Mouse (Mus musculus): Measurements from ENCODE around the gene Nmnat2.

Nmnat2 gene

GRCm38 (mm10) chr1:153095328-153095727 lies 140.5 kb downstream of the Nmnat2 start:
- no peak for DNase-seq

GRCm38 (mm10) chr1:153095826-153096727 lies 141.3 kb downstream of the Nmnat2 start:
- no peak for DNase-seq

DNA sequence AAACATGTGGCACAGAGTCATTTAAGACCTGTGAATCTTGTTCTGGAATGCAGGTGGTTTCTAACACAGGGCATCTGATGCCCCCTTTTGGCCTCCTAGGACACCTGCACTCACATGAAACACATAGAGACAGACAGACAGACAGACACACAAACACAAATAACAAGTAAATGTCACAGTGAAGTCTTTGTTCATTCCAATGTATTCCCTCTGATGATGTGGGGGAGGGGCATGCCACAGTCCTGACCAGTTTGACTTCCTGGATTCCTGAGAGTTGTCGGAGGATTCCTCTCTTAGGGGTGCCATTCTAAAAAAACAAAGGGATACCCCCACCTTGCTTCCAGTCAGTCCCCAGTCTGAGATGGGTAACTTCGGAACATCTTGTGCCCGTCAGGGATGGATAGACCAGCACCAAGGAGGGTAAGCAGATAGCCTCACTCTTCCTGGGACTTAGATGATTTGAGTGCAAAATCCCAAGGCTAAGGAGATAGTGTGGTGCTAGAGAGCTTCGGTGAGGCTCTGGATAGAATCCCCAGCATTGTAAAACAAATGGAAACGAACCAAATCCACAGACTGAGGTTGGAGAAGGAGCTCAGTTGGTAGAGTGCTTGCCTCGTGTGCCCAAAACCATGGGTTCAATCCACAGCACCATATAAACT lies 142.4 kb downstream of the Nmnat2 start:
- no peak for DNase-seq

DNA sequence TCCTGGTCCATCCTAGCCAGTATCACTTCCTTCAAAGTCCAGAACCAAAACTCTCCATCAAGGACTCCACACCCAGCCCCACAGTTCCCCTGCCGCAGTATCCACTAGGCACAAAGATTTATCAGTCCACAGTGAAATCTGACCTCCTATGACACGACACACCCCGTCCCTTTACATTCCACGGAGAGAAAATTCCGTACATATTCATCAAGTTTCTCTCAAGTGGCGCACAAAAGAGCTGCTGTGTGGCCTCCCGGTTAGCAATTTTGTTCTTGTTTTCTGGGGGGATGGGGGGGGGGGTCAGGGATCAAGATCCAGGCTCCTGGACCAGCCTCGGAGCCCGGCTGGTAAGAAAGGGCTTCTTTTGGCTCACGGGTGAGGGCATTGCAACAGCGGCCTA lies 143.8 kb downstream of the Nmnat2 start:
- DNase-seq = no peak

DNA sequence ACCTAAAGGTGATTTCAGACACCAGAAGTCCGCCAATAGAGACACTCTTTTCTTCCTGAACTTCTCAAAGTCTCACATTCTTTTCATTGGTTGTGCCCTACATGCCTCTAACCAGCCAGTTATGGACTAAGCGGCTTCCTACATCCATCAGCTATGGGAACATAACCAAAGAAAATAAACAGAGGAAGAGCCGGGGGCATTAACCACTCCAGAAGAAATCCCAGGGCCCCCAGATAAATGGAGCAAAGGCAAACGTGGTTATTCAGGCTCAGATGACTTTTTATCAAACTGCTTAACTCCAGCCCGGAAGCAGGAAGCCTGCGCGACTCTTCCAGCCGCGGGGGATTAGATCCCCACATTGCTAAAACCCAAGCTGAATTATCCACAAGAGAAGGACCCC lies 146.1 kb downstream of the Nmnat2 start:
- DNase-seq = no peak

- DNase-seq = no peak
These were observed 146.6 kb downstream of the Nmnat2 start for GRCm38 (mm10) chr1:153101327-153101880.

- no peak for DNase-seq
These were observed 147.7 kb downstream of the Nmnat2 start for GRCm38 (mm10) chr1:153102296-153103185.

- no peak for DNase-seq
These were observed 148.4 kb downstream of the Nmnat2 start for GRCm38 (mm10) chr1:153103186-153103554.

- DNase-seq = no peak
These were observed 150.0 kb downstream of the Nmnat2 start for GRCm38 (mm10) chr1:153104804-153105203.

DNA sequence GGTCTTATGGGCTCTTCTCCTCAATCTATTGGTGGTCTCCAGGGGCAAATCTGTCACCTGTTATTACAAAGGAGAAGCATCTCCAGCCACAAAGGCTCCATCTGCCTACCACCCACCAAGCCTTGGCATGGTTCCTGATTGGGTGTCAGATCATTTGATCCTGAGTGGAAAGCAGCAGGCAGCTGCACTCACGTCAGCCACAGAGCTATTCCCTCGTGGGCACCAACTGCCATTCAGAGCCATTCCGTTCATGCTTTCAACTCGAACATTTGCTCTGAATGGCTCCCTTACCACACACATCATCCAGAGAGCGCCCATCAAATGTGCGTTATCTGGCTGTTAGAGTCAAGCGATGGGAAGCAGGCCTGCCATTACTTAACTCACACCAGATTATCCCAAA lies 153.1 kb downstream of the Nmnat2 start:
- DNase-seq = peak; percentile 35

GRCm38 (mm10) chr1:153109346-153109745 lies 154.6 kb downstream of the Nmnat2 start:
- no peak for DNase-seq

DNA sequence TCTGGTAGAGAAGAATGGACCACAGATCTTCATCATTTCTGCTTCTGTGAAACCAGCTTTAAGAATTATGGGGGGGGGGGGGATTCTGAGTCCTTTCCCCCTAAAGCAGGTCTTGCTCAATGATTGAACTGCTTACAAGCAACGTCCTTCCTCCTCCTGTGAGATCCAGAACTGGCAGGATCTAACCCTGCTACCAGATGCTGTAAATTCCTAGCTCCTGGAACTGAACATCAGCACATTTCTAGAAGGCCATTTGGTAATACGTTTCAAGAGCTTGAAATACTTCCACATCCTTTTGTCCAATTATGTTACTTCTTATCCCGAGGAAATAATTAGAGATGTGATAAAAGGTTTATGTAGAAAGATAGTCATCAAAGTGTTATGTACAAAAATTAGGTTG lies 155.0 kb downstream of the Nmnat2 start:
- DNase-seq = no peak

DNA sequence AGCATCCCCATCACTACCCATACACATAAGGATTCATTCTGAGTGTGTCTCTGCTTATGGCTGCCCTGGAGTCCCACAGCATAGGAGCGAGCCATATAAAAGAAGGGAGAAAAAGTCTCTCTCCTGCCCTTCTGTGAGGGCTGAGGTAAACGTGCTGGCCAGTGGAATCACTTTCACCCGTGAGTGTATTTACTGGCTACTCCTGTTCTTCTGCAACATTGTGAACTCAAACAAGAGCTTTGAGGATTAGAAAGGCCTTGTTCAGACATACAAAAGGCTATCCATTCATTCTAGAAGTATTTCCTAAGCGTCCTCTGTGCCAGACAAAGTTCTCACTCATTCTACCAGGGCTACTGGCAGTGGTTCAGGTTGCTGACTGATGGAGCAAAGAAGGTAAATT lies 156.8 kb downstream of the Nmnat2 start:
- DNase-seq = no peak

GRCm38 (mm10) chr1:153115315-153115714 lies 160.5 kb downstream of the Nmnat2 start:
- DNase-seq = no peak

DNA sequence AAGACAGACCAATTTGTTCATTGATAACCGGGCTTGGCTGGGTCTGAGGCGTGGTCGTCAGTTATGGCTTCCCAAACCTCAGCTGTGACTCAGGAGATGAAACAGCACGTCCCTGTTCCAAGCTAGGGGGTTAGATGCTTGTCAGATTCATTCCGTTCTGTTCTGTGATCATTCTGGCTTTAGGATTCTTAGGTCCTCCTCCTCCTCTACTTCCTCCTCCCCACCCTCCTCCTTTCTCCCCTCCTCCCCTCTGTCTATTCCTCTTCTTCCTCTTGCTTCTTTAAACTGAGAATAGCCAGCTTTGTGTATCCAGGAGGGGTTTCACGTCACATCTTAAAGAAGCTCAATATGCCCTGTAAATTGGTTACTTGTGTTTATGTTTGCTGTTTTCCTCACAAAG lies 165.8 kb downstream of the Nmnat2 start:
- DNase-seq = no peak

- DNase-seq = no peak
These were observed 166.5 kb downstream of the Nmnat2 start for GRCm38 (mm10) chr1:153121320-153121719.

DNA sequence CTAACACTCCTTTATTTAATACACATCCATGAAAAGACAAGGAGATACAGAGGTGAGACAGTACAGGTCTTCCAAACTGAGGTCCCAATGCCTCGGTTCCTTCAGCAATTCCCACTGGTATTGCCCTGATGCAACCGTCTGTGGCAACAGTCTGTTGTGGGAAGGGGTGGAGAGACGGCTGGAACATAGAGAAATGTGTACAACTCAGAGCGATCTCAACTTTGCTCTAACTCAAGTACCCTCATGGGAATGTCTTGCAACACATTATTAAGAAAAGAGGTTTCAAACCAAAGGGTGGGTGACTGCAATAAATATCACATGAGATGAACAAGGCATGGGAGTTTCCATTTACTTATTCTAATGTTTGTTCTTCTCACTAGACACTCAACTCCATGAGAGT lies 168.0 kb downstream of the Nmnat2 start:
- no peak for DNase-seq

DNA sequence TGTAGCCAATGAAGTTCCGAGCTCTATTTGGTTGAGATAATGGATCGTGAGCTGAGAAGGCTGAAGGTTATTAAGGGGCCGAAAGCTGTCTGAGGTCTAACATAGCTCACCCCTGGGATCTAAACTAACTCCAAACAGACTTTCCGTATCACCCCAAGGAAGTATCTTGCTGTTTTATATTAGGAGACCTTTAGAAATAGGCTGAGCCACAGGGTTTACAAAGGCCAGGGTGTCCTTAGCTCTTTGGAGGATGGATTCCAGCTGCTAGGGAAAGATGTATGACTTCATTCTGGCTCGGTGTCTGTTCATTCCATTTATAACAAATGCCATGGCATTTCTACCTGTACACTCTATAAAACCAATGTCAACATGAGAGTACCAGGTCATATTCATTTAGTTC lies 169.7 kb downstream of the Nmnat2 start:
- no peak for DNase-seq

- no peak for DNase-seq
These were observed 170.8 kb downstream of the Nmnat2 start for GRCm38 (mm10) chr1:153125287-153126275.

- peak; percentile 48 for DNase-seq
These were observed 171.9 kb downstream of the Nmnat2 start for GRCm38 (mm10) chr1:153126491-153127381.

- no peak for DNase-seq
These were observed 172.8 kb downstream of the Nmnat2 start for GRCm38 (mm10) chr1:153127622-153128021.

Data from cerebellum, adult 11 months (tissue).